Mouse (Mus musculus) left cerebral cortex, adult 11 months (tissue): ENCODE results near the gene Lrfn4.
"Not testable (repeated sequence)": the region's sequence is repeated elsewhere in the genome, so short reads cannot be mapped to it uniquely, and the experiment has no call there.

Experiments used
- DNase-seq: peaks from one replicate; pipeline ENCODE4 v3.0.0; 2022; ENCODE audit warnings: low spot score

Gene Lrfn4

DNA sequence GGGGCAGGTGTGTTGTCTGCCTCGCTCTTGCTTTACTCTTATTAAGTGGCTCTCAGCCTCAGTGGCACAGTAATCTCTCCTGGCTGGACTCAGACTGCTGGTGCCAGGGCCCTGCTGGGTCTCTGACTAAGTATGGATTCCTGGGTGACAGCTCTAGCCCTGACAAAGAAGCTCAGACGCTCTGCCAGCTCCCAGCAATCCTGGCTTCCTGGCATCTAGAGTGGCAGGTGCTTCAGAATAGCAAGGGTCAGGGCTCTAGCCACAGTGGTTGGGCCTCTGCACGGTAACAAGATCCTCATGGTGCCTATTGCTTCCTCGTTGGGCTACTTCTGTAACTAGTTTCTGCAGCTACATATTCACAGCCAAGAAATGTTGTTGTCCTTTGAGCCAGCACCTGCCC, 5.4 kb downstream of the Lrfn4 start:
- DNase-seq = no peak

DNA sequence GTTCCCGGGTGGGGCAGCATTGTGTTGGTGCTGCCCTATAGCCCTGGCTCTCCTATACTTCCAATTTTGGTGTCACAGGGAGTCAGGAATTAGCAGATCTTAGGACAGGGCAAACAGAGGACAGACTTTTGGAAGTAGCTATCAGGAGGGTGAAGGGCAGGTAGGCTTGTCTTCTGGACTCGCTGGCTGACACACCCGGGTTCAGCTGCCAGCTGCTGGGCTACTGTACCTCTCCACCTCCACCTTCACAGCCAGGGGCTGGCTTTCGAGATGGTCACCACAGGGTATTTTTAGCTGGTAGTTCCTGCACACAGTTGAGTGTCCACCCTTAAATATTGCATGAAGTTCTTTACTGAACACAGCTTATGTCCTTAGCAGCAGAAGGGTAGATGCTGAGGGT, 7.0 kb downstream of the Lrfn4 start:
- no peak for DNase-seq

DNA sequence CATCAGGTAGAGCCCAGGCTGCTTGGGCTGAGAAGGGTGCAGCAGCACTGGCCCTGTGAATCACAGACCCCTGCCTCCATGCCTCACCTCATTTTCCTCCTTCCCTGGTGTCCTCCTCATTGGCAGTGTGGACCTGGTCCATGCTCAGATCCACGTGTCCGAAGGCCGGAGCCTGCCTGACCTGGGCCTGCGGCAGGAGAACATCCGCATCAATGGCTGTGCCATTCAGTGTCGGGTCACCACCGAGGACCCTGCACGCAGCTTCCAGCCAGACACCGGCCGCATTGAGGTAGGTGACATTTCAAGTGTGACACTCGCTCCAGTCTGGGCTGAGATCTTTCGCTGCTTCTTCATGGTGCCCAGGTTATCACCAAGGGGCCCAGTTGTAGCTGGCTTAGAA, 8.1 kb downstream of the Lrfn4 start:
- no peak for DNase-seq

GRCm38 (mm10) chr19:4605654-4606053, 9.8 kb downstream of the Lrfn4 start:
- no peak for DNase-seq

- no peak for DNase-seq
Observed at GRCm38 (mm10) chr19:4603801-4604723, 11.4 kb downstream of the Lrfn4 start.

DNA sequence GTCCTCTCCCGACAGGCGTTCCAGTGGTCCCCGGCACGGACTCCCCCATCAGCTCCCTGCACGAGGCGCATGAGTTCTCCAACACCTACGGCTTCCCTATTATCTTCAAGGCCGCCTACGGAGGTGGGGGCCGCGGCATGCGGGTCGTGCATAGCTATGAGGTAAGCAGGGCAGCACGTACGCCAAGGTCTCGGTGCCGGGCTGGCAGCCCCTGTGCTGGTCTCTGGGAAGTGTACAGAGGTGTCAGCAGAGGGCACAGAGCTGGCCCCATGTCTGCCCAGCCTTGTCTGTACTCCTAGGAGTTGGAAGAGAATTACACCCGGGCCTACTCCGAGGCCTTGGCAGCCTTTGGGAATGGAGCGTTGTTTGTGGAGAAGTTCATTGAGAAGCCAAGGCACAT, 13.0 kb downstream of the Lrfn4 start:
- DNase-seq = no peak

DNA sequence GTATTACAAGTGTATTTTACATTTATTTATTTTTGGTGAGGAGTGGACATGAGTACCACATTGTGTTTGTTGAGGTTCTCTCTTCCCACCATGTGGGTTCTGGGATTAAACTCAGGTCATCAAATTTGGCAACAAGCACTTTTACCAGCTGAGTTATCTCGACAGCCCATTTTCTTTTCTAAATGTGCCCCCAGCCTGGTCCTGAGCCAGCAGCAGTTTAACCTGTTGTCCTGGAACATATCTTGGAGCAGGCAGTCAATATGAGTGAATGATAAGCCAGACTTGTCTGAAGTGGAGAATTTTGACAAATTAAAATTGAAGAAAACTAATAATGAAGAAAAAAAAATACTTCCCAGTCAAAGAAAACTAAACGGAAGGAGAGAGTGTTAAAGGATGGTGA, 19.4 kb downstream of the Lrfn4 start:
- no peak for DNase-seq

GRCm38 (mm10) chr19:4593792-4594522, 21.5 kb downstream of the Lrfn4 start:
- no peak for DNase-seq

DNA sequence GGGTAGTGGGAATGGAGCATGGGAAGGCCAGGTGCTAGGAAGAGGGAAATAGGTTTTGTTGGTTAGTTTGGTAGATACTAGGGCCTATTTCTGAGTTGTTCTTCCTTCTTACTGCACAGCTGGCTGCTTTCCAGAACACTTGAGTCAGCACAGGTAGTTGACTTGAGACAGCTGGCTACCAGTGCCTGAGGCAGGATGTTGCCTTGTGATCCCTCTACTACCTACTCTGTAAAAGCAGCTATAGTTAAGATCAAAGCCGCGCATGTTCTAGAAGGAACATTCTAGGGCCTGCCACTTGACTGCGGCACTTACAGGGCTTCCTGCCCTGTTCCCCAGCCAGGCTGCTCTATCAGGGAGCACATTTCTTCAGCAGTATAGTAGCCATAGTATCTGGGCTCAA, 25.4 kb downstream of the Lrfn4 start:
- no peak for DNase-seq

DNA sequence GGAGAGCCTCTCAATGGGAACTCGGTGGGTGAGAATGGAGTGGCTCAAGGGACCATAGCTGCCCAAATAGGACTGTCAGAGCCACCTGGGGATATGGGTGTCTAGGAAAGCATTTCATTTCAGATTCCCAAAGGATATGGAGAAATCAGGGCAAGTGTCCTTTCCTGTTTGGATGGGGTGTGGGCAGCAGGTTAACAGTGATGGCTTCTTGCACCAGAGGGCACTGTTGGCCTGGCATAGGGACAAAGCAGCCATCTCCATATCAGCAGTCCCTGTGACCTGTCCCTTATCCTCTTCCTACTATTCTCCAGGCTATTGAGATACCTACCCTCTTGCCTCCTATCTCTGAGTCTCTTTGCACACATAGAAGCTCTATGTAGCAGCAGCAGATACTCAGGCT, 26.4 kb downstream of the Lrfn4 start:
- no peak for DNase-seq

DNA sequence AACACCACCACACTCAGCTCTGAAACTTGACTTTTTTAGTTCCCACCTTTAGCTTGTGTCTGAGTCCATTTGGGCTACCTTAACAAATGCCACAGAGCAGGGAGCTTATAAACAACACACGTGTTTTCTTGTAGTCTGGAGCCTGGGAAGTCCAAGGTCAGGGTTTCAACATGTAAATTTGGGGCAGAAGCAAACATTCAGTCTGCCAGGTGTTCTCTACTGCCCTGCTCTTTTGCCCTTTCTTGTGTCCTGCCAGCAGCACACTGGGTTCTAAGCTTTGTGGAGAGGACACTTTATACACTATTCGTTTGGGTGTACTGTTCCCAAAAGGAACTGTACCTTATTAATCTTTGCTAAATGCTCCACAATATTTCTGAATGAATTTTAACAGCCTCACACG, 27.0 kb downstream of the Lrfn4 start:
- DNase-seq = no peak

DNA sequence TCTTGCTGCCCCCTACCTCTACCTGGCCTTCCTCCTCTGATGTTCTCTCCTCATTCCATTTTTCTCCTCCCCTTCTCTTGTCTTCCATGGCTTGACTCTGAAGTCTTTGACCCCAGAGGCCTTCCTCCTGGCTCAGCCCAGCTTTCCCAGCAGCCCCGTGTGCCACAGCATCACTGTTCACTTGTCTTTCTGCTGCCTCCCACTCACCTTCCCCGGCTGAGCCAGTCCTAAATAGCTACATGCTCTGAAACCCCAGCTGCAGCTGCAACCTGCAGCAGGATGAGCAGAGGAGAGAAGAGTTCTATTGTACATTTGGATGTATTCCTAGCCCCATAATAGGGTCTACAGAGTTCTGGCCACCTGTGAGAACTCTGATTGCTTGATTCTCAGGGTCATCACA, 28.0 kb downstream of the Lrfn4 start:
- peak; percentile 55 for DNase-seq

DNA sequence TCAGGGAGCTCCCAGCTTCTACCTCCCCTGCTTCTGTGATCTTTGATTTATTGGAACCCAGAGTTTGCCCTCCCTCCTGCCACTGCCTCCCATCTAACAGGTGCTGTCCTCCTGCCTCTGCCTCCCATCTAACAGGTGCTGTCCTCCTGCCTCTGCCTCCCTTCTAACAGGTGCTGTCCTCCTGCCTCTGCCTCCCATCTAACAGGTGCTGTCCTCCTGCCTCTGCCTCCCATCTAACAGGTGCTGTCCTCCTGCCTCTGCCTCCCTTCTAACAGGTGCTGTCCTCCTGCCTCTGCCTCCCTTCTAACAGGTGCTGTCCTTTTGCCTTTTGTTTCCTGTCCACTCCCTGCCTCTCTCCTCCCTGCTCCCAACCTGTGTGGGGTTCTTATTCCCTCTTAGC, 28.7 kb downstream of the Lrfn4 start:
- DNase-seq = not testable (repeated sequence)

DNA sequence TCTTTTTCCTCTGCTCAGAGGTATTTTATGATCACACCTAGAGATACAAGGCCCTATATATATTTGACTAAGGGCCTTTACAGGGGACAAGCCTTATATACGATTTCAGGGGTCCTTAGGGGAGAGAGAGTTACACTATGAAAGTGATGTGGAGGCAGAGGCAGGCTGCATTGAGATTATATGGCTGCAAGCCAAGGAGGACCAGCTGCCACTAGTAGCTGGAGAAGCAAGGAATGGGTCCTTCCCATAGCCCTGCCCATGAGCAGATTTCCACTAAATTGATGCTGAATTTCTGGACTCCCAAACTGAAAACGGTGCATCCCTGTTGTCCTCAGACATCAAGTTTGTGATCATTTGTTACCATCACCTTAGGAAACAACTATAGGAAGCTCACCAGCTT, 31.6 kb downstream of the Lrfn4 start:
- DNase-seq = no peak

DNA sequence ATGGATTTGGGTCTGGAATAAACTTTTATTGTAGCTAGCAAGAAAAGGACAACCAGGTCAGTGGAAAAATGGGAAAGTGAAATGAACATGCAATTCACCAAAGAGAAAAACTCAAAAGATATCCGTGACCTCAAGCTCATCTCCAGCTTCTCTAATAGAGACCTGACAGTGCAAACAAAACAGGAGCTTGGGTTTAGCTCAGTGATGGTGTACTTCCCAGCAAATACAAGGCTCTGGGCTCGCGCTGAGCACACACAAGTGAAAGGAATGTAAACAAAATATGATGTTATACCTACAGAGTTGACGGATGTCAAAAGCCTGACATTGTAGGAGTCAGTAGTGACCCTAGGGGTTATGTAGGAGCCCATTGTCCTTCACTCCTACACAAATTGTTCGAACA, 36.2 kb downstream of the Lrfn4 start:
- no peak for DNase-seq

- DNase-seq = no peak
Observed at GRCm38 (mm10) chr19:4578799-4579198, 36.7 kb downstream of the Lrfn4 start.

- no peak for DNase-seq
Observed at GRCm38 (mm10) chr19:4573241-4573640, 42.2 kb downstream of the Lrfn4 start.

- no peak for DNase-seq
Observed at GRCm38 (mm10) chr19:4572467-4572866, 43.0 kb downstream of the Lrfn4 start.

GRCm38 (mm10) chr19:4572061-4572460, 43.4 kb downstream of the Lrfn4 start:
- no peak for DNase-seq

- no peak for DNase-seq
Observed at GRCm38 (mm10) chr19:4571658-4572057, 43.8 kb downstream of the Lrfn4 start.

DNA sequence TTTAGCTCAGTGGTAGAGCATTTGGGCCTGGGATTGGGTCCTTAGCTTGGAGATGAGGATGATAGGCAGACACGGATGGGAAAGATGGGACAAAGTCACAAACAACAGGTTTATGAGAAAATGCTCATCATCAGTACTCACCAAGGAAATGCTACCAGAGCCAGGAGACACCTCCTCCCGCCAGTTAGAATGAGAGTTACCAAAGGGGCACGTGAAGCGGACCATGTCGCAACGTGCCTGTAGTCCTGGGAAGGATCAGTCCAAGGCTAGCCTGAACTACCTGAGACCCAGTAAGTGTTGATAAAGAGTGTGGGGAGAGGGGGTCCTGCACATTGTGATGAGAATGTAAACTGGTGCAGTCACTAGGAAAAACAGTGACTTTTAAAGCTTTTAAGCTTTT, 44.7 kb downstream of the Lrfn4 start:
- DNase-seq = no peak

- DNase-seq = no peak
Observed at GRCm38 (mm10) chr19:4570237-4570613, 45.2 kb downstream of the Lrfn4 start.
